Mouse (Mus musculus) stomach, postnatal 0 days (tissue): ENCODE data around the gene Tcf15. TPM values are rescaled to one million over a fixed set of nuclear protein-coding genes. Genes with fewer than 3 reads are reported as not detected.

Experiments used
- ATAC-seq: fragments of 200-750 bp; cut with Nextera tagmentation; 2 replicates; pipeline ENCODE4 v1.8.0; 2017; ENCODE audit not compliant: low FRiP score, low TSS enrichment
- DNase-seq: peaks from one replicate; pipeline ENCODE4 v3.0.0-alpha.2; 2016; ENCODE audit warnings: low spot score
- H3K27ac ChIP-seq: fragments of 300-500 bp; sonication (generic); replicated peaks from 2 replicates; pipeline ENCODE4 v1.5.1; 2014; ENCODE audit warnings: mild to moderate bottlenecking, control low read depth
- H3K27me3 ChIP-seq: fragments of 300-500 bp; sonication (generic); 2 replicates; pipeline ENCODE4 v1.6.1; 2014; ENCODE audit warnings: low read length; ENCODE audit not compliant: control insufficient read depth, insufficient read depth
- H3K36me3 ChIP-seq: fragments of 300-500 bp; sonication (generic); 2 replicates; pipeline ENCODE4 v1.6.1; 2014; ENCODE audit warnings: low read length, mixed read lengths; ENCODE audit not compliant: control insufficient read depth, insufficient read depth
- H3K4me1 ChIP-seq: fragments of 300-500 bp; sonication (generic); replicated peaks from 2 replicates; pipeline ENCODE4 v1.6.1; 2014; ENCODE audit warnings: antibody characterized with exemption; ENCODE audit not compliant: control insufficient read depth, insufficient read depth
- H3K4me2 ChIP-seq: fragments of 300-500 bp; sonication (generic); replicated peaks from 2 replicates; pipeline ENCODE4 v1.6.1; 2014; ENCODE audit warnings: low read depth, mild to moderate bottlenecking, control low read depth, moderate library complexity
- H3K4me3 ChIP-seq: fragments of 300-500 bp; sonication (generic); 2 replicates; pipeline ENCODE4 v1.5.1; 2014; ENCODE audit warnings: low read depth, low read length, control low read depth
- H3K9ac ChIP-seq: fragments of 300-500 bp; sonication (generic); 2 replicates; pipeline ENCODE4 v1.6.1; 2014; ENCODE audit warnings: mild to moderate bottlenecking, low read length, control low read depth, mixed read lengths
- H3K9me3 ChIP-seq: fragments of 300-500 bp; sonication (generic); 2 replicates; pipeline ENCODE4 v1.6.1; 2016; ENCODE audit warnings: low read length; ENCODE audit not compliant: control insufficient read depth
- CTCF ChIP-seq: IDR thresholded peaks from 2 replicates; pipeline ENCODE4 v1.5.1; 2016; ENCODE audit warnings: antibody characterized with exemption, low read depth, mild to moderate bottlenecking, moderate library complexity
- EP300 ChIP-seq: optimal IDR thresholded peaks from 2 replicates; pipeline ENCODE3; 2016; ENCODE audit warnings: antibody characterized with exemption
- WGBS: fragments of 180-500 bp; shearing (Covaris S2); extraction: QIAGEN DNeasy Blood & Tissue Kit; methylation state at CpG from one replicate; pipeline ENCODE4 v1.1.7; 2014; 5-methylcytosine and 5-hydroxymethylcytosine counted together
- polyA plus RNA-seq: library from polyadenylated mRNA; unstranded; fragments of >200 nt; fragmentation: Nextera tagmentation; extraction: Ambion mirVana; gene quantifications from 2 replicates; pipeline ENCODE4 v1.2.1, GENCODE M21; 2015

The Tcf15 gene
- polyA plus RNA-seq, 1 experiment from 2014 or later = 2.5 TPM

DNA sequence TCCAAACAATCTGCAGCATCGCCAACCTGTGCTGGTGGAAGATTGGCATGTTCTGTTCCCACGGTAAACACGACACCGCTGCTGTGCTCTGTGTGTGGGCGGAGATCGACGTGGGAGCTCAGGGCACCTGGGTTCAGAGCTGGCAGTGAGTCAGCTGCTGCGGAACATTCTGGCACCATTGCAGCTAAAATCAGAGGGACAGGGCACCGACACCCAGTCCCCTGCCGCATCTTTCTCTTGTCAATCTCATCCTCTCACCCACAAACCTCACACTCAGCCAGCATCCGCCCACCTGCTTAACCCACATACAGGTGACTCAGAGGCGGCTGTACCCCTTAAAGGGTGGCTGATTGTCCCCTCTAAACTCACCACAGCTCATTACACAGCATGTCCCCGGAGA is 41.6 kb upstream of the Tcf15 start:
- ATAC-seq (no peak), DNase-seq (no peak)
- Histone ChIP-seq H3K4me2 (no peak overlapping the region), H3K9ac (no peak overlapping the region), H3K4me1 (0 out of 2 replicates have a peak, but pooled peaks cover 2% of the 10 kb centered on the region), H3K4me3 (no peak overlapping the region), H3K9me3 (no peaks in the 10 kb centered on the region), H3K27me3 (no peaks in the 10 kb centered on the region), H3K27ac (no peak overlapping the region), H3K36me3 (no peaks in the 10 kb centered on the region)
- WGBS = 53% methylated on average over 13 of the region's 13 CpGs
- TF ChIP-seq CTCF = no peak
- TF ChIP-seq EP300 = no peak

DNA sequence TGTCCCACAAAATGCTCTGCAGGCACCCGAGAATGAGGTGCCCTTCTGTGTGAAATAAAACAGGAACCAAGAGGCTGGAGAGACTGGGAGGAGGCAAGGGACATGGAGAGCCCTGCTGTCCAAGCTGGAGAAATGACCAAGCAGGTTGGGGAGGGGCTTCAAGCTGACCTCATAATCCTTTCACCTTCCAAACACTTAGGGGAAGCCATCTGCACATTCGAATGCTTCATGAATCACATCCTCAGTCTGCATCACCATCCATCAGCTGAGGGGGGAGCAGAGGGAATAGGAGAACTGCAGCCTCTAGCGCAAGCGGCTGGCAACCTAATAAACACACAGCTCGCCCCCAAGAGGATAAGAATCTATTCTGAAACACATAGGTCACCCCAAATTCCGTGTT is 41.0 kb upstream of the Tcf15 start:
- TF ChIP-seq EP300 (no peak), CTCF (no peak)
- H3K27me3 ChIP-seq = no peaks in the 10 kb centered on the region
- DNase-seq (no peak), ATAC-seq (no peak)
- 0 out of 2 replicates have a peak, but pooled peaks cover 2% of the 10 kb centered on the region for H3K4me1 ChIP-seq
- no peak overlapping the region for H3K4me3 ChIP-seq
- H3K27ac ChIP-seq = no peak overlapping the region
- WGBS = 51% methylated on average over 6 of the region's 6 CpGs
- H3K4me2 ChIP-seq = no peak overlapping the region
- no peak overlapping the region for H3K9ac ChIP-seq
- H3K9me3 ChIP-seq = no peaks in the 10 kb centered on the region
- H3K36me3 ChIP-seq = no peaks in the 10 kb centered on the region

- 0 out of 2 replicates have a peak overlapping the region, but pooled peaks have one; percentile 53 for H3K27ac ChIP-seq
- TF ChIP-seq CTCF (no peak), EP300 (no peak)
- H3K4me2 ChIP-seq = peak overlapping the region; percentile 85
- peak overlapping the region; percentile 91 for H3K9ac ChIP-seq
- WGBS = 13% methylated on average over 17 of the region's 17 CpGs
- 0 out of 2 replicates have a peak, but pooled peaks cover 2% of the 10 kb centered on the region for H3K4me1 ChIP-seq
- no peaks in the 10 kb centered on the region for H3K9me3 ChIP-seq
- H3K36me3 ChIP-seq = no peaks in the 10 kb centered on the region
- no peaks in the 10 kb centered on the region for H3K27me3 ChIP-seq
- H3K4me3 ChIP-seq = peak overlapping the region; percentile 70
- DNase-seq (no peak), ATAC-seq (peak; percentile 21)
These were observed 38.5 kb upstream of the Tcf15 start for GRCm38 (mm10) chr2:152104711-152105317.

DNA sequence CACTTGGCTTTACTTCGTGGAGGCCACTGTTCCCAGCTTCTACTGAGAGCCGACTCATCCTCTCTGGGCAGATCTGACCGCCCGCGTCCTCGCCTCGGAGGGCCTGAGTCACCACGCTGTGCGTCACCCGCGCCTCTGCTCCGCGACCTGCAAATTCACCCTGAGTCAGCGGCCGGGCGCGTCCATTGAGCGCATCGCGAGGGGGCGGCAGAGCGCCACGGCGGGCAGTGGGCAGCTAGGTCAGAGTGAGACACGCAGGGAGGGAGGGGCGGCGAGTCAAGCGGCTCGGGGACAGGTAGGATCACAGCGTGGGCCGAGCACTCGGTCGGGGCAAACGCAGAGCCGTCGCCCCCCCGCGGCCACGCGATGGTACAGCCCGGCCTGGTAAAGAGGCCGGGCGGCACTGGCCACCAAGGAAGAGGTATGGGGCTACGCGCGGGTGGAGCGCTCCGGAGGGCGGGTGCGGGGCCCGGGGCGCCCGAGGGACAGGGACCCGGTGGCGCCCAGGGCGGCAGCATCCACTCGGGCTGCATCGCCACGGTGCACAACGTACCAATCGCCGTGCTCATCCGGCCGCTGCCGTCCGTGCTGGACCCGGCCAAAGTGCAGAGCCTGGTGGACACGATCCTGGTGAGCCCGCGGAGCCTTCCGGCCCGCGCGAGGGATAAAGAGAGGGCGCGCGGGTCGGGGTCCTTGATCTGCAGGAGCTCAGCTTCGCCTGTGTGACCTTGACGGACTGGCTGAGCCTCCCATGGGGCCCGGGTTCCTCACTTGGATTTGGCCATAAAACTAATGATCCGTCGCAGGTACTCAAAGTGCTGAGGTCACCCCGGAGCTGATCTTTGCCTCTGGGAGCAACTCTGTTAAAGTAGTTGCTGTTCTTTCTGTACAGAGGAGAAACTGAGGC is 37.8 kb upstream of the Tcf15 start, which contains the start of gene Srxn1:
Srxn1 (plus strand) TSS at position 199 of the 907 bp plus-strand sequence.
- TF ChIP-seq CTCF = peak; percentile 77
- TF ChIP-seq EP300 = no peak

GRCm38 (mm10) chr2:152106225-152106595 is 37.2 kb upstream of the Tcf15 start:
- Histone ChIP-seq H3K9ac (peak overlapping the region; percentile 91), H3K4me3 (peak overlapping the region; percentile 70), H3K27ac (no peak overlapping the region), H3K4me1 (0 out of 2 replicates have a peak, but pooled peaks cover 2% of the 10 kb centered on the region), H3K9me3 (no peaks in the 10 kb centered on the region), H3K27me3 (no peaks in the 10 kb centered on the region), H3K36me3 (no peaks in the 10 kb centered on the region), H3K4me2 (peak overlapping the region; percentile 85)
- 89% methylated on average over 3 of the region's 3 CpGs for WGBS
- no peak for TF ChIP-seq CTCF
- TF ChIP-seq EP300 = no peak
- no peak for ATAC-seq
- no peak for DNase-seq

More for the DNA sequence above, 37.8 kb upstream of the Tcf15 start, which contains the start of gene Srxn1:
- Histone ChIP-seq H3K4me1 (0 out of 2 replicates have a peak, but pooled peaks cover 2% of the 10 kb centered on the region), H3K4me2 (peak within 1 kb of the TSS; percentile 85), H3K9ac (peak within 1 kb of the TSS; percentile 91), H3K27me3 (no peaks in the 10 kb centered on the region), H3K9me3 (no peaks in the 10 kb centered on the region), H3K4me3 (peak within 1 kb of the TSS; percentile 70), H3K36me3 (no peaks in the 10 kb centered on the region), H3K27ac (peak within 1 kb of the TSS; percentile 79)
- DNase-seq = peak; percentile 92
- WGBS = 1% methylated on average over 69 of the region's 84 CpGs
- peak; percentile 96 for ATAC-seq
